Mouse (Mus musculus): ENCODE data around the gene Ttc16.

The Ttc16 gene

DNA sequence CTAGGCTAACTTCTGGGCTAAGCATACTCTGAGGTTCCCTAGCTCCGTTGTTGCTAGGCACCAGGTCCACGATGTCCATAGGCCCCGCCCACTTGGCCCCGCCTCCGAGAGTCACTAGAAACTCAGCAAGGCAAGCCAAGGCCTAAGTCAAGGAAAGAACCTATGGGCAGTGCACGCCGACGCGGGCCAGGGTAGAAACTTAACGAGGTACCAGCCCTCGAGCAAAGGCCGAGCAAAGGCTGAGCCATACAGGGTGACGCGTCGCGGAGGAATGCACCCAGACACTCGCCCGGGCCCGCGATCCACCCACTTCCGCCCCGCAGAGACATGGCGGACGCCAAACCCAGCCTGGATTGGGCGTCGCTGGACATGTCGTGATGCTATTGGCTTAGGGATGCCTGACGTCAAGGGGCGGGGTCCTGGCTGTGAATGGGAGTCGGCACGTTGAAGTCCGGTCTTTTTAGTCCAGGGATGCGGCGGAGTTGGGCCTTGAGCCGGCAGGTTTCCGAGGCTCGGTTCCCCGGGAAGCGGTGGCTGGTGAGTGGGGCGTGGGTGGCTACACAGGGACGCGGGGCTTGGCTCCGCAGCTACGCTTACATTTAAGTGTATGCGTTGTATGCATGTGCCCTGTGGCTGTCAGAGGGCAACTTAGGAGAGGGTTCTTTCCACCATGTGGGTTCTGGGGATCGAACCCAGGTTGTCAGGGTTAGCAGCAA is at the start of gene Ttc16, which contains the start of gene Ptrh1:
Ttc16 (minus strand) TSS at position 275 of the 716 bp plus-strand sequence.
Ptrh1 (plus strand) TSS at position 428 of the 716 bp plus-strand sequence.
- DNase-seq (ENCODE audit: extremely low spot score): peak; percentile 98

DNA sequence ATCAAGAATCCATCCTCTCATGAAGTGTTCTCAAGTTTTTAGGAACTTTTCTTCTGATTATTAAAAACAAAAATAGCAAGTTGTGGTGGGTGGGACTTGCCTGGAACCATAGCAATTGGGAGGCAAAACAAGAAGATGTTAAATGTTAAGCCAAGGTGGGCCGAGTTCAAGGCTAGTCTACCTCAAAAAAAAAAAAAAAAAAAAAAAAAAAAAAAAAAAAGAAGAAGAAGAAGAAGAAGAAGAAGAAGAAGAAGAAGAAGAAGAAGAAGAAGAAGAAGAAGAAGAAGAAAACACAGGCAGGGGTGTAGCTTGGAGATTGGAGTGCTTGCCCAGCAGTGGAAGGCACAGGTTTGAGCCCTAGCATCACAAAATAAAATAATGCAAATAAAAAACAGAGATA is 49.3 kb upstream of the Ttc16 start:
- no peak for DNase-seq (ENCODE audit: extremely low spot score)

DNA sequence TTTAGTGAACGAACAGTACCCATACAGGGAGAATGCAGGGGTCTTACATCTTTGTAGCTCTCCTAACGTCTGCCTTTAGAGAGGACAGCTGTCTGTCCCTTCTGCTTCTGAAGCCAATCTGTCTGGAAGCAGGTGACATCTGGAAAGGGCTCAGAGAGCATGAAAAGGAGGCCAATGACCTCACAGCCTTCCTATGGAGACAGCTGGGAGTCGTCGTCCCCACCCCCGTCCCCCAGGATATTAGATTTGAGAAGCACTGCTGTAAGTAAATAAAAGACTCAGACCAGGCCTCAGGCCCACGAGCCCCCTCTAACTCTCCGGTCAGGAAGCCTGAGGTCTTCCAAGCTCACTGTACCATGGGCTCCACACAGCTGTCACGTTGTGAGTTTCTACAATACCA is 48.7 kb upstream of the Ttc16 start:
- no peak for DNase-seq (ENCODE audit: extremely low spot score)

DNA sequence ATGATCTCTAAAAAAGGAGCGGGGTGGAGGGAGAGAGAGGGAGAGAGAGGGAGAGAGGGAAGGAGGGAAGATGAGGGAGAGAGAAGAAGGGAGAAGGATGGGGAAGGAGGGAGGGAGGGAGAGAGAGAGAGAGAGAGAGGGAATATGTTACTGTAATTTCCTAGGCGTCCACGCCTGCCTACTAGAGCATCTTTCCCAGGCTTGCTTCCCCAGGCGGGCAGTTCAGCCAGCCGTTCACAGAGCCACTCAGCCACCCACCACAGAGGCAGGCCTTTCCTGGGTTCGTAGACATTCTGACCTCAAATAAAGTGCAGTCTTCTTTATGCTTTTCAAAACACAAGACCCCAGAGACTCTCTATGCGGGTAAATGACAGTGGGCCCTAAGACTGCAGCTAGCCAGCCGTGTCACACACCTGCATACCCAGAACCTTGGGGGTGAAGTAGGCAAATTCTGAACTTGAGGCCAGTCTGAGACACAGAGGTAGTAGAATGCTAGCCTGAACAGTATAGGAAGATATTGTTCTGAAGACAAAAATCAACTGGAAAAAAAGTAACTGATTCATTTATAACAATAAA is 48.2 kb upstream of the Ttc16 start:
- DNase-seq (ENCODE audit: extremely low spot score): no peak

DNA sequence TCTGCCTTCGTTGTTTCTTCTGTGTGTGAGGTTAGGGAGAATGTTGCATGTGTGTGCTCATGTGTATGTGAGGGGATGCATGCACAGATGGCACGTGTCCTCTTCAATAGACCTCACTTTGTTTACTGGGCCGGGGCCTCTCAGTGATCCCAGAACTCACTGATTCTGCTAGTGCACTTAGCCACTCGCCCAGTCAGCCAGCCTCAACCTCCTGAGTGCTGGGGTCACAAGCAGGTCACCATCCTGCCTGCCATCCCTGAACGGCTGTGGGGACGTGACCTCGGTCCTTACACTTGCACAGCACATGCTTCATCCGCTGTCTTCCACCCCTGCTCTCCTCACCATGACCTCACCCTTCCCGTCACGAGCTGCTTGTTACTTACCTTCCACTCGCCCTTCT is 47.7 kb upstream of the Ttc16 start:
- peak; percentile 43 for DNase-seq (ENCODE audit: extremely low spot score)

DNA sequence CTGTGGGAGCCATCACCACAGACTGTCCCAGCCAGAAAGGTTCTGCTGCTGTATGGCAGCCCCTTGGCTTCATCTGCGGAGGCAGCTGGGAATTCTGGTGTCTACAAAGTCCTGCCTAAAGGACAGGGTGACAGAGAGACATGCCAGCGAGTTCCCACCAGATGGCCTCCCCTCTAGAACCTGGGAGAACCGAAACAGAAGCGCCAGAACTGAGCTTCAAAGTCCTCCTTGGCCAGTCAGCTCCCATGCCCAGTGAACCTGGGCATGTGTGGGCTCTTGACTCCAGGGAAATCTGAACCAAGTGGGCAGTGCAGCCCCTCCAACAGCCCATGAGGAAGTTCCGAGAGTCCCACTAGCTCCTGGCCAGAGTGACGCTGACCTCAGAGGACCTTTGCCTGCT is 47.2 kb upstream of the Ttc16 start:
- no peak for DNase-seq (ENCODE audit: extremely low spot score)

DNA sequence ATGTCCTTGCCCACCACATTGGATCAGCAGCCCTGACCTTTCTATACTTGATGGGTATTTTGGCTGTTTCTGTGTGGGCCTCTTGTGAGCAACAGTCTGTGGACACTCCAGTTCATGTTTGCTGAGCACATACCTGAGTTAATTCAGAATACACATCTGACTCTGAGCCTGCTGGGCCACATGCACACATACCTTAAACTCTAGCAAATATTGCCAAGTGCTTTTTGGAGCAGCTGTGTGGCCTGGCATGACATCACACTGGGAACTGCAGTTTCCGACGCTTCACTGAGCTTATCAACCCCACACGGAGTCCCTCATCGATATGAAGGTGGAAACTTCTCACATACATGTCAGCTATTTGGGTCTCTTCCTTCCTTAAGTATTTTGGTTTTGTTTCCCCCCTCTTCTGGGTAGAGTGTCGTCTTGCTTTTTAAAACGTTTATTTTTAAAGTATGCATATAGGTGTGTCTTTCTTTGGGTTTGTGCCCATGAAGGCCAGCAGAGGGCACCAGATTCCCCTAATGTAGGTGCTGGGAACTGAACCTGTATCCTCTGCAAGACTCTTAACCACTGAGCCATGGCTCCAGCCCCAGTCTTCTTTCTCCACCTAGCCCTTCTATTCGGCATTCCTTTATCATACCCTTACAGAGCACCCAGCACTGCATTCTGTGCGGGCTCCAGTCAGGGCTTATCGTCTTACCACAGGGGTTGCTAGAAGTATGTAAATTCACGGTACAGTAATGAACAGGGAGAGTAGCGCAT is 45.8 kb upstream of the Ttc16 start:
- DNase-seq (ENCODE audit: extremely low spot score): no peak

DNA sequence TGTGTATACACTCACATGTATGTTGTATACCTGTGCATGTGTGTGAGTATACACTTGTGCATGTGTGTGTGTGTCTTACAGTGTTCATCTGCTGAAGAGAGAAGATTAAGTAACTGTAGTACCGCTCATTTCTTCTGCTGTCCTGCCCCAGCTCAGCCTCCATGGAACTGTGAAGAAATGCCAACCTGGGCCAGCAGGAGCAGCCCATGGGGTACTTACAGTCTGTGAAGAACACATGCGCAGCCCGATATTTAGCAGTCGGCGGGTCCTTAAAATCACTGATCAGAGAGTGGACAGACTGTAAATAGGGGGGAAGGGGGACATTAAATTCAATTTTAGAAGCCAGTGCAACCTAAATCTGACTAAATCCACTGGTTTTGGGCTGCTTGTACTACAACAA is 42.8 kb upstream of the Ttc16 start:
- no peak for DNase-seq (ENCODE audit: extremely low spot score)

DNA sequence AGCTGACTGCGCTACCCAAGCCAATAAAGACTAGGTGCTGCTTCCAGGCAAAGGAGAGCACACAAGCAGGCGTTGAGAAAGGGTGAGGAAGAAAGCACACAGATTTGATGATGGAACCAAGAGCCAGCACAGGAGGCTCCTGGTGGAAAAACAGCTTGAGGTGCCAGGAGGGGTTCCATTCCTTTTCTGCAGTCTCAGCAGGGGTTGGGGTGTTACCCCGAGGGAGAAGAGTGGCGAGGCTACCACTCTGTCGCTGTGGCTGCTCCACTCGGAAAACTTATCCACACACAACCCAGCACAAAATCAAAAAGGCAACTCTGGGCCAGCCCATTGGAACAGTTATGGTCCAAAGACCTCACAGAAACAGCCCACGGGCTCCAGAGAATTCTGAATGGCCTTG is 42.2 kb upstream of the Ttc16 start:
- no peak for DNase-seq (ENCODE audit: extremely low spot score)

DNA sequence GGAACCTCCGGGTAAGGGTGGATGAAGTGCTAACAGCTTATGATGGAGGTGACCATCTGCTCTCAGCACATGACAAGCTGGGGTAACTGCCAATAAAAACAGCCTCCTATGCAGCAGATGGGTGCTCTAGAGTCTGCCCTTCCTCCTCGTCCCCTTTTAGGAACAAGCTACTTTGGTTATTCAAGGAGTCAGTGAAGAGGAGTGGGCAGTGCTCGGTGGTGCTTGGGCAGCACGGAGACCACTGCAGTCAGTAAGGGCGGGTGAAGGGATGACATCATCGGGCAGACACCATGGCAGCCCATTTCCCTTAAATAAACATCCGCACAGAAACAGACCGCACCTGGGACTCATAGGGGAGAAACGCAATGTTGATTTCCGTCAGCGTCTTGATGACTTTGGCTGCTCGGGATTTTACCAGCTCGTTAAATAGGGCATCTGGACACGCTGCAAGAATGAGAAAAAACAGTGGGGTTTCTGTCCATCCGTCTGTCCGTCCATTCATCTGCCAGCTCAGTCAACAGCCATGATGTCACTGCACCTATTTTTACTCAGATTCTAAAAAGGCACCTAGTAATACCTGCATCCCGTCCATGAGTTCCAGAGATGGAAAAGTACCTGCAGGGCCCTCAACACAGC is 41.6 kb upstream of the Ttc16 start:
- DNase-seq (ENCODE audit: extremely low spot score): no peak

DNA sequence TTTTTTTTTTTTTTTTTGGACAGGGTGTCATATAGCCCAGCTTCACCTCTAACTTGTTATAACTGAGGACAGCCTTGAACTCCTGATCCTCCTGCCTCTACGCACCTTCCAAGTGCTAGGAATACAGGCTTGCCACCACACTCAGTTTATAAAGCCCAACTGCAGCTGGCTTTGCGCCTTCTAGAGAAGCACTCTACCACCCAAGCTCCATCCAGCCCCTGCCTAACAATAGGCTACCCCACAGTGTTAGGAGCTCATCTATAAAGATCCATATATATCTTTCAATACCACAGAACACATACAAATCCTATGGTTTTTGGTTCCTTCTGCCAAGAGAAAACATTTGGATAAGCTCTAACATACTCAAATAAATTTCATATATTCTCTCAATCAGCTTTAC is 41.1 kb upstream of the Ttc16 start:
- no peak for DNase-seq (ENCODE audit: extremely low spot score)

DNA sequence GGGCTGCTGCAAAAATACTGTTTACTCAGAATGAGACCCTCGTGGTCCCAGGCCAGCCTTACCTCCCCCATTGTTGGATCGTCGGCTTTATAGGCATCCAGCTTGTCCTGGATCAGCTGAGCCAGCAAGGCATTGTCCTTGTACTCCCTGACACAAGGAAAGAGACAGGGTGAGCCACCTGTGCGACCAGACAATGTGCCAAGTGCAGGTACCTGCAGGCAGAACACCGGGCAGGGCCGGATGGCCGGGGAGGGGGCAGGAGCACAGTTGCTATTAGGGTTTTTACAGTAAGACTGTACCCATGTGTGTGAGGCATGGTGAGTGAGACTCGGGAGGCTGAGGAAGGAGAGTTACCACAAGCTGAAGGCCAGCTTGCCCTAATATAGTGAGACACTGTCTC is 36.5 kb upstream of the Ttc16 start:
- DNase-seq (ENCODE audit: extremely low spot score): no peak

DNA sequence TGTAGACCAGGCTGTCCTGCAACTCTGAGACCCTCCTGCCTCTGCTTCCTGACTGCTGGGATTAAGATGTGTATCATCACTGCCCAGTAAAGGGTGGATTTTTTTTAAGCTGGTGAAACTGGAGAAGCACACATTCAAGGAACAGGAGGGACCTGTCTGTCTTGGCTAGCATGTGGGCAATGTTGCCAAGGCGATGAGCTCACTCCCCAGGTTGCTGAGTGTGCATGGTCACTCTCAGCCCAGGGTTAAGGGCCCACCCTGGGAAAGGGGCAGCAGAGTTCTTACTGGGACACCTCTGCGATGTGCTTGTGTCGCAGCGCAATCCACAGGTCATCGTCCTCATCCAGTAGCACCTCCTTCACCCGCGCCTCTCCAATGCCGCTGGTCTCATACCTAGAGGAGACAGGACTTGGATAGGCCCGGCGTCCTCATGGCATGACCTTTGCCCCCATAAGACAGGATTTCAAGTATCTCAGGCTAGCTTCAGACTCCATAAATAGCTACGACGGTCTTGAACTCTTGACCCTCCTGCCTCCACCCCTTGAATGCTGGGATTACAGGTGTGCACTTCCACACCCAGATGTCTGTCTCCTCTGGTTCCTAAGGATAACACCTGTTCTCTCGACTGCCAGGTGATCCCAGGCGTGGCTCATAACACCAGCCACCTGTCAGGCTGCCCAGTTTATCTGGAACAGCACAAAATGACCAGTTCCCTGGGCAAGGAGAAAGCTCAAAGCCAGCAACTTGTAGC is 33.6 kb upstream of the Ttc16 start:
- no peak for DNase-seq (ENCODE audit: extremely low spot score)

DNA sequence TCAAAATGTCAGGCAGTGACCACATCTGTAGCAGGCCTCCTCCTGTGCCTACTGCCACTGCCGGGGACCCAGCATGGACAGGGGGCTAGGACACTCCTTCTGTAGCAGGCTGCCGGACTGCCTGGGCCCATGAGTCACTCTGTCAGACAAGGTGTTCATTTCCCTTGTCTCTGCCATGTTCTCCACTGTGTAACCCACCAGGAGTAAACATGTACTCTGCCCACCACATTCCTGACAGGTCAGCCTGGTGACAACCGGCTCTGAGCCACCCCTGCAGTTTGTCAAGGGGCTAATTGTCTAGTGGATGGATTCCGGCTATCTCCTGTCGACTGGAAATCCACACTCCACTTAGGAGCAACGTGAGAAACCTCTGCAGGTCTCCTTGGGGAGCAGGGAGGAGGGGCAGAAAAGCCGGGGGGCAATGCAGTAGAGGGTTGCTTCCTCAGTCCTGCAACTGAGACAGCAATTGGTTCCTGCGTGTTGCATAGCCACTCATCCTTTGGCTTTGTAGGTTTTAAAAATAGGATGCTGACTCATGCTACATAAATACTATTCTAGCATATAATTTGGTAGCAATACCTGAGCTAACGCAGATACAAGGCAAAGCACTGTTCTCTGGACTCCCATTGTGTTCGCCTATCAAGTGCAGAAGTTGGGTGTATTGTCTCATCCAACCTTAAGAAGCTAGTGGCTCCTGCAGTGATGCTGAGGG is 23.0 kb upstream of the Ttc16 start:
- DNase-seq (ENCODE audit: extremely low spot score): no peak

DNA sequence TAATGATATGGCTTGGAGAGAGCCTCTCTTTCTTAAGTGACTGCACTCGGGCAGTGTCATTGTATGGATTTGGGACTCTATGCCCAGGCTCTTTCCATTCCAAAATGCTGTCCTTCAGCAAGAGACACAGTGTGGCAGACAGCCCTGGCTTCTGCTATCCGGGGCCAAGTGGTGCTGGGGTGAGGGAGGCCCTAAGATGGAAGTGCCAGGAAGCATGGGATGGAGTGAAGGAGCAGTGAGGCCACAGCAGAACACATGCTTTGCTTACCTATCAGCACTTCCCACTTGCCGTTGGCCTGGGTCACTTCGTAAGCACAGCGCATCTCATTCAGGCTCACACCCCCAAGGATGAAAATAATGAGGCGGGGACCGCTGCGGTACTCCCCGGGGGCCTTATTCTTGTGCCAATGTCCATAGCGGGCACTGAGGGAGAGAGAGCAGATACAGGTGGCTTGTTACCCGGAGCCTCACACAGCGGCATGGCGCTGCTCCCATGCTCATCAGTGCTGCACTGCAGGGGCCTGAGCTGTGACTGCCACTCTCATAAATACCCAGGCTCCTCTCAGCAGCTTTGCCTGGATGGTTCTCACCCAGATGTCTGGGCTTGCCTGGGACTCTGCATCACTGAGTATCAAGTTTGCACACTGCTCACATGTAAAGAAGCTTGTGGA is 20.4 kb upstream of the Ttc16 start:
- DNase-seq (ENCODE audit: extremely low spot score): no peak

DNA sequence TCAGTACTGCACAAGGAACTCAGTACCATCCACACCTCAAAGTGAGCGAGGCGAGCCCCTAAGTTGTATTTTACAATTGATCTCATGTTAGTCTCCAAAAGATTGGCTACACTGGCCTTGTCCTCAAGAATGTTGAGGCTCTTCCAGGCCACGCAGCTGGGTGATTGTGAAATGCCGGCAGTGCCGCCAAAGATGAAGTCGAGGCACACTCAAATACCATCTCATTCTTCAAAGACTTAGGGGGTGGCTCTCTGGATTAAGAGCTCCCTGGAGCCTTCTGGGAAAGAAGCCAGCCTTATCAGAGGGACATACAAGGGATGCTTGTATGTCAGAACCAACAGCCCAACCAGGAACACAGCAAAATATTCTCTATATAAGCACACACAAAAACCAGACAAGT is 15.9 kb upstream of the Ttc16 start:
- no peak for DNase-seq (ENCODE audit: extremely low spot score)

DNA sequence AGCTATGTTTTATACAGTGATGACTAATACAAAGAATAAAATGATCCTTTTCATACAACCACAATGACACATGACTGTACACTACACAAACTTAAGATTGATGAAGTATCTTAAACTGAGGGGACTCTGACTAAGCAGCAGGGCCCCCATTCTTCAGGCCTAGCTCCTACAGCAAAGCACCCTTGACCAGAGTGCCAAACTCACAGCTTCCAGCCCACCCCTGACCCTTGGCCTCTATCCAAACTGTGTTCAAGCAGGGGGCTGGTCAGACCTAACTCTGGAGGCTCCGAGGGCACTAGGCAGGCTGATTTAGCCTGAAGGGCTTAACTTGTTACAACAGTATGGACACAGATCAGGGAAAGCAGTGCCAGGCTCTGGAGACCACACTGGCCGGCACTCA is 13.1 kb upstream of the Ttc16 start:
- DNase-seq (ENCODE audit: extremely low spot score): no peak

DNA sequence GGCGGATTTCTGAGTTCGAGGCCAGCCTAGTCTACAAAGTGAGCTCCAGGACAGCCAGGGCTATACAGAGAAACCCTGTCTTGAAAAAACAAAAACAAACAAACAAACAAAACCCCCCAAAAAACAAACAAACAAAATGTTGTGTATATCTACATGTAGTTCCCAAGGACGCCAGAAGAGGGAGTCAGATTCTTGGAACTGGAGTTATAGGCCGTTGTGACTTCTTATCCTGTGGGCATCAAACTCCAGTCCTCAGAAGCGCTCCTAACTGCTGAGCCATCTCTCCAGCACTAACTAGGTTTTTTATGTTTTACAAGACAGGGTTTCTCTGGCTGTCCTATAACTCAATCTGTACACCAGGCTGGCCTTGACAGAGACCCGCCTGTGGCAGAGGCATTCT is 11.7 kb upstream of the Ttc16 start:
- DNase-seq (ENCODE audit: extremely low spot score): no peak

DNA sequence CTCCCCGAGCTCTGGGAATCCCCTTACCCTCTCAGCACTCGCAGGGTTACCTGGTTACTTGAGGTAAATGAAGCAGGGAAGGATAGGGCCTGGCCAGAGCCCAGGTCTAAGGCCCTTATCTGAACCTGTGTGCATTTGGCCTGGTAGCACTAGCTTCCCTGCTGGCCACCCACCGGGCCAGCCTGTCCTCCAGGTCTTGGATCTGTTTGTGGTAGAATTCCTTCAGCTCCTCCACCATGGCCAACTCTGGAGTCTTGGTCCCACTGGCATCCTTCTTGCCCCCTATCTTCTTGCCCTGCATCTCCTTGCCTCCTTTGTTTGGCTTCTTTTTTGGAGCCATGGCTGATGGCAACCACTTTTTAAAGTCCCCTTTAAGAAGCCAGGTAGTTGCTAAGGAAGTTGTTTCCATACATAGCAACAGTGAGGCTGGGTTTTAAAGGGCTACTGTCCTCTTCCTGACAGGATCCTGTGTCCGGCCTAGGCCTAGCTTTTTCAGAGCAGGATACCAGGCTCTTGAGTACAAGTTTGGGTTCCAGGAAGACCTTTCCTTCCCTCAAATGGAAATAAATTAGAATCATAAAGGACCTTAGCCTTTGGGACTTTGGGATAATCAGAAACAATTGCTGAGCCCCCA is 8.7 kb upstream of the Ttc16 start, which contains the start of gene Cfap157:
Cfap157 (minus strand) TSS at position 381 of the 634 bp plus-strand sequence.
- DNase-seq (ENCODE audit: extremely low spot score): no peak

DNA sequence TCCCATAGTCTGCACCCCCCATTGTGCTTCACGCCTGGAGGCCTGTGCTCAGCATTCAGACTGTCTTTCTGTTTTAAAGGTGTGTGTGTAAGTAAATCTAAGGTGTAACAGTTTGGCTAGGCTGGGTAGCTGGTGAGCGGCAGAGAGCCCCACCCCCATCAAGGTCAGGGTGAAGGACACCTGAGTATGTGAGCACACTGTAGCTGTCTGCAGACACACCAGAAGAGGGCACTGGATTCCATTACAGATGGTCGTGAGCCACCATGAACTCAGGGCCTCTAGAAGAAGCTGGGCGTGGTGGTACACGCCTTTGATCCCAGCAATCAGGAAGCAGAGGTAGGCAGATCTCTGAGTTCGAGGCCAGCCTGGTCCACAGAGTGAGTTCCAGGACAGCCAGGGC is 6.3 kb upstream of the Ttc16 start:
- no peak for DNase-seq (ENCODE audit: extremely low spot score)

Measured in embryo, embryonic 9.5 days (tissue).